Mouse (Mus musculus) forebrain, embryonic 14.5 days (tissue): ENCODE measurements around the gene Supt3. TPM values are rescaled to one million over a fixed set of nuclear protein-coding genes. Genes with fewer than 3 reads are reported as not detected.
A peak's percentile ranks its signal among the peaks of the same experiment; 100 is the strongest.

Experiments used
- ATAC-seq: fragments of 200-750 bp; cut with Nextera tagmentation; 2 replicates; pipeline ENCODE4 v1.8.0; 2017; ENCODE audit warnings: mild to moderate bottlenecking, moderate library complexity
- DNase-seq: peaks from one replicate; pipeline ENCODE4 v3.0.0-alpha.2; 2015; ENCODE audit warnings: low spot score
- H3K27ac ChIP-seq: fragments of 300-500 bp; sonication (generic); 2 replicates; pipeline ENCODE4 v1.5.1; 2014; ENCODE audit warnings: low read depth, mild to moderate bottlenecking, control low read depth, low read length, moderate library complexity
- H3K27me3 ChIP-seq: fragments of 300-500 bp; sonication (generic); replicated peaks from 2 replicates; pipeline ENCODE4 v1.6.1; 2014; ENCODE audit warnings: low read length, control low read depth, mixed read lengths; ENCODE audit not compliant: control insufficient read depth, insufficient read depth
- H3K36me3 ChIP-seq: fragments of 300-500 bp; sonication (generic); 2 replicates; pipeline ENCODE4 v1.6.1; 2014; ENCODE audit warnings: low read length, control low read depth; ENCODE audit not compliant: control insufficient read depth, insufficient read depth
- H3K4me1 ChIP-seq: fragments of 300-500 bp; sonication (generic); 2 replicates; pipeline ENCODE4 v1.6.1; 2014; ENCODE audit warnings: antibody characterized with exemption, low read length, control low read depth; ENCODE audit not compliant: control insufficient read depth, insufficient read depth
- H3K4me2 ChIP-seq: fragments of 300-500 bp; sonication (generic); 2 replicates; pipeline ENCODE4 v1.6.1; 2014; ENCODE audit warnings: mild to moderate bottlenecking, control low read depth, low read length
- H3K4me3 ChIP-seq: fragments of 300-500 bp; sonication (generic); 2 replicates; pipeline ENCODE4 v1.5.1; 2014; ENCODE audit warnings: low read depth, low read length, control low read depth
- H3K9ac ChIP-seq: fragments of 300-500 bp; sonication (generic); 2 replicates; pipeline ENCODE4 v1.6.1; 2014; ENCODE audit warnings: mild to moderate bottlenecking, low read length, control low read depth, moderate library complexity
- H3K9me3 ChIP-seq: fragments of 300-500 bp; sonication (generic); replicated peaks from 2 replicates; pipeline ENCODE4 v1.6.1; 2016; ENCODE audit warnings: low read length, control low read depth, mixed read lengths; ENCODE audit not compliant: control insufficient read depth
- WGBS: fragments of 180-500 bp; shearing (Covaris S2); extraction: QIAGEN DNeasy Blood & Tissue Kit; methylation state at CpG from one replicate; pipeline ENCODE4 v1.1.7; 2014; 5-methylcytosine and 5-hydroxymethylcytosine counted together
- polyA plus RNA-seq: library from polyadenylated mRNA; unstranded; fragments of >200 nt; fragmentation: Nextera tagmentation; extraction: Ambion mirVana; gene quantifications from 2 replicates; pipeline ENCODE4 v1.2.1, GENCODE M21; 2014

The Supt3 gene
- polyA plus RNA-seq, 1 experiment from 2014 or later: 19.0 TPM

GRCm38 (mm10) chr17:44770871-44771270 is 6.1 kb upstream of the Supt3 start:
- ATAC-seq (no peak), DNase-seq (no peak)
- H3K4me3 ChIP-seq: no peak overlapping the region

DNA sequence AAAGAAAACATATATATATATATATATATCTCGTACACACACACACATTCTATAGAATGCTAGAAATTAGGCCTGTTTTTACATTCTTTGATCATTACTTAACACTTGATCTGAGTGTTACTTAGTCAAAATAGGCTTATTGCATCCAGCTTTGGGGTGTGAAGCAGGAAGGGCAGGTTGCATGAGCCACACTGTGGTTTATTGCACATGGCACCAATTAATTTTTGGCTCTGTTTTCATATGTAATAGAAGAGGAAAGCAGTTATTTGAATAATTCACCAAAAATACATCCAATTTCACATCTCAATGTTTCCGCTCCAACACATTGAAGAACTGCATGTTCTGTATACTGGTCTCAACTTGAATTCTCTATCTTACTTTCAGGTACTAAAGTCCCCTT is 4.4 kb upstream of the Supt3 start:
- Histone ChIP-seq H3K4me3 (no peak overlapping the region), H3K27me3 (no peaks in the 10 kb centered on the region), H3K9me3 (no peaks in the 10 kb centered on the region), H3K27ac (no peak overlapping the region), H3K36me3 (no peaks in the 10 kb centered on the region), H3K9ac (no peak overlapping the region), H3K4me1 (no peaks in the 10 kb centered on the region), H3K4me2 (no peak overlapping the region)
- DNase-seq: no peak
- no peak for ATAC-seq
- 84% methylated on average over 2 of the region's 2 CpGs for whole genome bisulfite sequencing

More at GRCm38 (mm10) chr17:44770871-44771270, 6.1 kb upstream of the Supt3 start:
- Histone ChIP-seq H3K9me3 (no peaks in the 10 kb centered on the region), H3K4me1 (no peaks in the 10 kb centered on the region), H3K9ac (no peak overlapping the region), H3K27me3 (no peaks in the 10 kb centered on the region), H3K36me3 (no peaks in the 10 kb centered on the region), H3K4me2 (no peak overlapping the region), H3K27ac (no peak overlapping the region)
- WGBS: 87% methylated on average over 2 of the region's 2 CpGs

GRCm38 (mm10) chr17:44777337-44777804 is 419 bp downstream of the Supt3 start:
- peak overlapping the region; percentile 80 for H3K4me3 ChIP-seq
- 1% methylated on average over 35 of the region's 35 CpGs for WGBS
- peak; percentile 73 for DNase-seq
- no peaks in the 10 kb centered on the region for H3K9me3 ChIP-seq
- H3K4me1 ChIP-seq: peaks cover 4% of the 10 kb centered on the region; the same call in 1 of the 2 replicates
- H3K9ac ChIP-seq: peak overlapping the region; percentile 97
- peak overlapping the region; percentile 88 for H3K27ac ChIP-seq
- ATAC-seq: peak; percentile 90
- H3K27me3 ChIP-seq: no peaks in the 10 kb centered on the region
- no peaks in the 10 kb centered on the region for H3K36me3 ChIP-seq
- H3K4me2 ChIP-seq: peak overlapping the region; percentile 64

- DNase-seq (peak; percentile 14), ATAC-seq (no peak)
- Histone ChIP-seq H3K27me3 (no peaks in the 10 kb centered on the region), H3K27ac (no peak overlapping the region), H3K9me3 (no peaks in the 10 kb centered on the region), H3K4me1 (peaks cover 4% of the 10 kb centered on the region; the same call in 1 of the 2 replicates), H3K4me3 (peak overlapping the region; percentile 80), H3K9ac (peak overlapping the region; percentile 97), H3K36me3 (no peaks in the 10 kb centered on the region), H3K4me2 (peak overlapping the region; percentile 64)
- 65% methylated on average over 5 of the region's 5 CpGs for WGBS
Observed at GRCm38 (mm10) chr17:44778141-44778540, 1.2 kb downstream of the Supt3 start.

GRCm38 (mm10) chr17:44780353-44780752 is 3.4 kb downstream of the Supt3 start:
- DNase-seq: no peak
- H3K9ac ChIP-seq: no peak overlapping the region
- WGBS: 68% methylated on average over 4 of the region's 4 CpGs
- no peaks in the 10 kb centered on the region for H3K36me3 ChIP-seq
- no peaks in the 10 kb centered on the region for H3K9me3 ChIP-seq
- H3K27ac ChIP-seq: no peak overlapping the region
- H3K4me1 ChIP-seq: peaks cover 4% of the 10 kb centered on the region; the same call in 1 of the 2 replicates
- H3K27me3 ChIP-seq: no peaks in the 10 kb centered on the region
- no peak overlapping the region for H3K4me3 ChIP-seq
- no peak for ATAC-seq
- no peak overlapping the region for H3K4me2 ChIP-seq

DNA sequence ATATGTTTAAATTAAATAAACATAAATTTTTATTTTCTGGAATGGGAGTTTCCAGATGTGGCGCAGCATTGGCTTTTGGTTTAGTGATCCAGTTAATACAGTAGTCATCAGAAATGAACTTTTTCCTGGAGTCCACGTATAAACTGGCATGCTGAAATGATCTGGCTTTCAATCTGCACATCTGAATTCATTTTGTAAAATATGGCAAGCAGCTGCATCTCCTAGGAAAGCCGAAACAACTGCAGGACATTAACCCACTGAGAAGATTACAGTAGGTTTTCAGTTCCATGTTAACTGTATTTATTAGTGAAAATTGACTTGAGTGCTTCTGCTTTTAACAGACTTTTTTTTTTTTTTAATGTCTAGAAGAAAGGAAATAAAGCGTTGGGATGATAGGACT is 5.4 kb downstream of the Supt3 start:
- no peak overlapping the region for H3K27ac ChIP-seq
- H3K4me1 ChIP-seq: peaks cover 4% of the 10 kb centered on the region; the same call in 1 of the 2 replicates
- H3K36me3 ChIP-seq: no peaks in the 10 kb centered on the region
- H3K4me2 ChIP-seq: no peak overlapping the region
- H3K4me3 ChIP-seq: no peak overlapping the region
- WGBS: 89% methylated on average over 4 of the region's 4 CpGs
- no peak for ATAC-seq
- DNase-seq: no peak
- H3K9me3 ChIP-seq: no peaks in the 10 kb centered on the region
- H3K27me3 ChIP-seq: no peaks in the 10 kb centered on the region
- H3K9ac ChIP-seq: no peak overlapping the region

- H3K4me3 ChIP-seq: no peak overlapping the region
- no peaks in the 10 kb centered on the region for H3K36me3 ChIP-seq
- WGBS: 85% methylated on average over 2 of the region's 2 CpGs
- no peak overlapping the region for H3K4me2 ChIP-seq
- DNase-seq (no peak), ATAC-seq (no peak)
- H3K9me3 ChIP-seq: no peaks in the 10 kb centered on the region
- H3K9ac ChIP-seq: no peak overlapping the region
- H3K27me3 ChIP-seq: no peaks in the 10 kb centered on the region
- no peak overlapping the region for H3K27ac ChIP-seq
- peaks cover under 1% of the 10 kb centered on the region; the same call in 1 of the 2 replicates for H3K4me1 ChIP-seq
Observed at GRCm38 (mm10) chr17:44783143-44783542, 6.2 kb downstream of the Supt3 start.

DNA sequence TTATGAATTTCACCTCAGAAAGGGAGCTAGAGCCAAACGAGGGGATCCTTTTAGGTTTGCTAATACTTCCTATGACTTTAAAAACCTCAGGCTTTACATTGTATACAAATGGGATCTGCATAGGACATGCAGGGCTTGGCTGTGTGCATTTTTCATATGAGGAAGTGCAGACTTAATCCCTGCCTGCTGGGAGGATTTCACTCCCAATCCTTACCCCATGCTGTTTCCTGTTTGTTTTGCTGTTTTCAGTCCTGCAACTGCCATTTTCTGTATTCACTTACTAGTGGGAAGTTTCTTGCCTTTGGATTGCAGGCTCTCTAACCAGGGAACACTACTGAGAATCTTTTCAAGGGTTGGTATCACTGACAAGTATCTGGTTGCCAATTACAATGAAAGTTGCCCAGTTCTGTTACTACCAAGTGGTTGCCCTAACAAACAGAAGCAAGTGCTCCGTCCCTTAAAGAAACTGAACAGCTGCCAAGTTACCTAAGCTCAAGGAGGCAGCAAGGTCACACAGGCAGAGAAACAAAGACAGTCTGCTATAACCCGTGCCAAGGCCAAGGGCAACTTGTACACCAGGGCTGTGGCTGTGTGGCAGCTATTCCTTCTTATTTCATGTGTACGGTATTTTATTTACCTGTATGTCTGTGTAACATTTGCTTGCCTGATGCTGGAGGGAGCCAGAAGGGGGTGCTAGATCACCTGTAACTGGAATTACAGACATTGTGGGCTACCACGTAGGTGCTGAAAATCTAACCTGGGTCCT is 12.2 kb downstream of the Supt3 start:
- H3K27me3 ChIP-seq: no peaks in the 10 kb centered on the region
- ATAC-seq: no peak
- WGBS: 49% methylated on average over 5 of the region's 5 CpGs
- H3K4me3 ChIP-seq: no peak overlapping the region
- DNase-seq: no peak
- no peak overlapping the region for H3K27ac ChIP-seq
- no peaks in the 10 kb centered on the region for H3K4me1 ChIP-seq
- 0 out of 2 replicates have a peak, but pooled peaks cover 2% of the 10 kb centered on the region for H3K36me3 ChIP-seq
- H3K9ac ChIP-seq: no peak overlapping the region
- no peak overlapping the region for H3K4me2 ChIP-seq
- no peaks in the 10 kb centered on the region for H3K9me3 ChIP-seq

- H3K4me2 ChIP-seq: no peak overlapping the region
- no peaks in the 10 kb centered on the region for H3K27me3 ChIP-seq
- WGBS: 93% methylated on average over 12 of the region's 12 CpGs
- DNase-seq: no peak
- no peak for ATAC-seq
- no peak overlapping the region for H3K27ac ChIP-seq
- no peak overlapping the region for H3K4me3 ChIP-seq
- no peak overlapping the region for H3K9ac ChIP-seq
- no peaks in the 10 kb centered on the region for H3K9me3 ChIP-seq
- no peaks in the 10 kb centered on the region for H3K4me1 ChIP-seq
- 0 out of 2 replicates have a peak, but pooled peaks cover 2% of the 10 kb centered on the region for H3K36me3 ChIP-seq
Observed at GRCm38 (mm10) chr17:44792218-44792917, 15.4 kb downstream of the Supt3 start.
